Mouse (Mus musculus) liver, postnatal 0 days (tissue): Measurements from ENCODE around the gene Col5a3. TPM values are rescaled to one million over a fixed set of nuclear protein-coding genes. Genes with fewer than 3 reads are reported as not detected.

ENCODE experiments used
- ATAC-seq: fragments of 200-750 bp; cut with Nextera tagmentation; 2 replicates; pipeline ENCODE4 v1.8.0; 2017; ENCODE audit warnings: mild to moderate bottlenecking, moderate library complexity
- DNase-seq: peaks from one replicate; pipeline ENCODE4 v3.0.0-alpha.2; 2016
- H3K27ac ChIP-seq: fragments of 300-500 bp; sonication (generic); 2 replicates; pipeline ENCODE4 v1.5.1; 2014; ENCODE audit warnings: antibody characterized with exemption, moderate library complexity, mild to moderate bottlenecking, low read depth
- H3K27me3 ChIP-seq: fragments of 300-500 bp; sonication (generic); 2 replicates; pipeline ENCODE4 v1.6.1; 2014; ENCODE audit warnings: low read length, control low read depth, mixed read lengths; ENCODE audit not compliant: insufficient read depth
- H3K36me3 ChIP-seq: fragments of 300-500 bp; sonication (generic); replicated peaks from 2 replicates; pipeline ENCODE4 v1.6.1; 2014; ENCODE audit warnings: mild to moderate bottlenecking, control low read depth, low read length, moderate library complexity, mixed read lengths; ENCODE audit not compliant: insufficient read depth
- H3K4me1 ChIP-seq: fragments of 300-500 bp; sonication (generic); 2 replicates; pipeline ENCODE4 v1.6.1; 2014; ENCODE audit warnings: antibody characterized with exemption, mild to moderate bottlenecking, control low read depth; ENCODE audit not compliant: insufficient read depth
- H3K4me2 ChIP-seq: fragments of 300-500 bp; sonication (generic); 2 replicates; pipeline ENCODE4 v1.6.1; 2014; ENCODE audit warnings: low read depth, mild to moderate bottlenecking, low read length, moderate library complexity, mixed read lengths
- H3K4me3 ChIP-seq: fragments of 300-500 bp; sonication (generic); 2 replicates; pipeline ENCODE4 v1.5.1; 2014; ENCODE audit warnings: low read depth, low read length
- H3K9ac ChIP-seq: fragments of 300-500 bp; sonication (generic); replicated peaks from 2 replicates; pipeline ENCODE4 v1.6.1; 2014; ENCODE audit warnings: mild to moderate bottlenecking, moderate library complexity
- H3K9me3 ChIP-seq: fragments of 300-500 bp; sonication (generic); 2 replicates; pipeline ENCODE4 v1.6.1; 2016; ENCODE audit warnings: mild to moderate bottlenecking, control low read depth, low read length, mixed read lengths
- CTCF ChIP-seq: sonication (generic); IDR thresholded peaks from 2 replicates; pipeline ENCODE4 v1.5.1; 2016; ENCODE audit warnings: antibody characterized with exemption, low read depth
- EP300 ChIP-seq: IDR thresholded peaks from 2 replicates; pipeline ENCODE4 v1.6.1; 2016; ENCODE audit warnings: antibody characterized with exemption, low read depth, mild to moderate bottlenecking
- WGBS: fragments of 180-500 bp; shearing (Covaris S2); extraction: QIAGEN DNeasy Blood & Tissue Kit; methylation state at CpG from one replicate; pipeline ENCODE4 v1.1.7; 2014; ENCODE audit not compliant: insufficient replicate concordance; 5-methylcytosine and 5-hydroxymethylcytosine counted together
- polyA plus RNA-seq: library from polyadenylated mRNA; unstranded; fragments of >200 nt; fragmentation: Nextera tagmentation; extraction: Ambion mirVana; gene quantifications from 2 replicates; pipeline ENCODE4 v1.2.1, GENCODE M21; 2015

The Col5a3 gene
- polyA plus RNA-seq, 1 experiment from 2014 or later, result 1.0 TPM

DNA sequence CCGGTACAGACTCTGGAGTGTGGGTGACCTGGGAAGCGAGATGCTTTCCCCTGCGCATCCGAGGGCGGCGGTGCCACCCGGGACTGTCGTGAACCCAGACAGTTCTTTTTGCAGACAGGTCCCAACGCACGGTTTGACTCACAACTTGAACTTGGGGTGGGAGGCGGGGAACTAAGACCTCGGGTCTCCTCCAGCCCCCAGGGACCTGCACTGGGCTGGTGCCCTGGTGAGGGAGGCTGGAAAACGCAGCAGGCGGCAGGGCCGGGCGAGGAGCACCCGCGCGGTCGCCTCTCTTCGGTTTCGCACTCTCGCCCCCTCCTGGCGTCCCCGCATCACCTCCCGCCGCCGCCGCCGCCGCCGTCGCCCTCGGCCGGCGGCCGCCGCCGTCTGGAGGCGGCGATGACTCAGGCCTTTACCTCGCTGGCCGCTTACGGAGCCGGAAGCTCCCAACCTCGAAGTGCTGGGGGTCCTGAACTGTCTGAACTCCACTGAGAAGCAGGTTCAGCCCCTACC lies 87.2 kb downstream of the Col5a3 start:
- H3K4me2 ChIP-seq, result peak overlapping the region; percentile 68
- peak overlapping the region; percentile 18; the same call in 1 of the 2 replicates for H3K9ac ChIP-seq
- 2% methylated on average over 26 of the region's 46 CpGs for WGBS
- no peak overlapping the region for H3K27ac ChIP-seq
- H3K4me1 ChIP-seq, result peaks cover 16% of the 10 kb centered on the region
- H3K4me3 ChIP-seq, result peak overlapping the region; percentile 37
- TF ChIP-seq CTCF (peak; percentile 34), EP300 (no peak)
- no peaks in the 10 kb centered on the region for H3K36me3 ChIP-seq
- ATAC-seq (peak; percentile 56; the same call in 1 of the 2 replicates), DNase-seq (peak; percentile 64)
- peaks cover 50% of the 10 kb centered on the region for H3K27me3 ChIP-seq
- no peaks in the 10 kb centered on the region for H3K9me3 ChIP-seq

GRCm38 (mm10) chr9:20726859-20727600 lies 87.8 kb downstream of the Col5a3 start:
- DNase-seq, result no peak
- Histone ChIP-seq H3K27ac (no peak overlapping the region), H3K27me3 (peaks cover 50% of the 10 kb centered on the region), H3K9ac (peak overlapping the region; percentile 18; the same call in 1 of the 2 replicates), H3K9me3 (no peaks in the 10 kb centered on the region), H3K4me1 (peaks cover 16% of the 10 kb centered on the region), H3K4me3 (peak overlapping the region; percentile 37), H3K4me2 (peak overlapping the region; percentile 68), H3K36me3 (no peaks in the 10 kb centered on the region)
- TF ChIP-seq CTCF (no peak), EP300 (no peak)
- ATAC-seq, result peak; percentile 8; the same call in 1 of the 2 replicates
- 2% methylated on average over 28 of the region's 54 CpGs for WGBS

DNA sequence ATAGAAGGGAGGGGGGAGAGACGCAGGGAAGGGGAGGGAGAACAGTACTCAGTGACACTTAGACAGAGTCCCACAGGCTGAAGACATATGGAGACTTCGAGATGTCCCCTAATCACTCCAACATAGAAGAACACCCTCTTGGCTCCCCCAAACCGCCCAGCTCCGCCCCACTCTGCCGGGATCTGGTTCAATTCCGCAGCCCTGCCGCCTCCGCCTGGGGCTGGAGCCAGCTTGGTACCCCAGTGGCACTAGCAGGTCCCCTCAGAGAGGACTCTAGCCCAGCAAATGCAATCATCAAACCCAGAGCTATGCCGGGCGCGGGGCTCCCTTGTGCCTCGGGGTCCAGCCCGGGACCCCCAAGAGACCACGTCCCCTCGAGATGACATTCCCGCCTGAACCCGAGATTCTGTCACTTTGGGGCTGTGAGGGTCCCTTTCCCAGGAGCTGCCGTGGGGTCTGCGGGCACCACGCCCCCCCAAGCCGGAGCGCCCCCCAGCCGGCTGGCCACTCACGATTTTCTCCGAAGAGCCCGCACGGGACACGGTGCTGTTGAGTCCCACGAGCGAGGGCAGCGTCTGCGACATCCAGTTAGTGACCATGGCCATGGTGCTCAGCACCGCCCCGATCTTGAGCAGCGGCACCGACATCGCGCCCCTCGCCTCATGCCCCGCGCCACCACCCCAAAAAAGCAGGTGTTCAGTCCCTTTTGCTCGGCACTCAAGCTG lies 88.6 kb downstream of the Col5a3 start:
- Histone ChIP-seq H3K36me3 (no peaks in the 10 kb centered on the region), H3K9me3 (no peaks in the 10 kb centered on the region), H3K9ac (no peak overlapping the region; the same call in 1 of the 2 replicates), H3K27me3 (peaks cover 50% of the 10 kb centered on the region), H3K27ac (no peak overlapping the region), H3K4me2 (peak overlapping the region; percentile 68), H3K4me1 (peaks cover 16% of the 10 kb centered on the region), H3K4me3 (peak overlapping the region; percentile 37)
- ATAC-seq (no peak), DNase-seq (no peak)
- WGBS, result 4% methylated on average over 40 of the region's 42 CpGs
- TF ChIP-seq CTCF, result no peak
- TF ChIP-seq EP300, result no peak

- Histone ChIP-seq H3K4me1 (peaks cover 5% of the 10 kb centered on the region), H3K9ac (no peak overlapping the region), H3K4me2 (no peak overlapping the region), H3K4me3 (no peak overlapping the region), H3K9me3 (no peaks in the 10 kb centered on the region), H3K27me3 (peaks cover 25% of the 10 kb centered on the region), H3K27ac (no peak overlapping the region), H3K36me3 (no peaks in the 10 kb centered on the region)
- no peak for DNase-seq
- TF ChIP-seq CTCF (no peak), EP300 (no peak)
- no peak for ATAC-seq
- WGBS, result 32% methylated on average over 2 of the region's 2 CpGs
These were observed 93.3 kb downstream of the Col5a3 start for GRCm38 (mm10) chr9:20721582-20721981.

Other genes with a start within 250 kb of the Col5a3 start
- gene Zfp846, start 233.8 kb downstream of the Col5a3 start, polyA plus RNA-seq, result 2.1 and 2.4 TPM in 2 replicates
- gene Ubl5, start 172.2 kb downstream of the Col5a3 start, polyA plus RNA-seq, result 245 and 257 TPM in 2 replicates
- gene Fbxl12, start 170.3 kb downstream of the Col5a3 start, polyA plus RNA-seq, result 7.1 and 7.3 TPM in 2 replicates
- 15.0 and 15.5 TPM in 2 replicates for gene Pin1, start 163.0 kb downstream of the Col5a3 start, polyA plus RNA-seq
- gene Olfm2, start 68.7 kb downstream of the Col5a3 start, polyA plus RNA-seq, result 0.20 and 0.34 TPM in 2 replicates
- gene Rdh8, start 3.4 kb upstream of the Col5a3 start, polyA plus RNA-seq, result not detected in 2 replicates
- 3.5 and 5.4 TPM in 2 replicates for gene A230050P20Rik, start 53.6 kb upstream of the Col5a3 start, polyA plus RNA-seq
- gene Angptl6, start 64.7 kb upstream of the Col5a3 start, polyA plus RNA-seq, result 16.6 TPM in 2 replicates
- gene Ppan, start 73.1 kb upstream of the Col5a3 start, polyA plus RNA-seq, result 32.4 and 32.5 TPM in 2 replicates
- gene Eif3g, start 83.6 kb upstream of the Col5a3 start, polyA plus RNA-seq, result 128 and 129 TPM in 2 replicates
- gene Dnmt1, start 144.8 kb upstream of the Col5a3 start, polyA plus RNA-seq, result 20.3 and 24.5 TPM in 2 replicates
- gene S1pr2, start 161.7 kb upstream of the Col5a3 start, polyA plus RNA-seq, result 2.4 and 3.1 TPM in 2 replicates
- 54.6 and 55.0 TPM in 2 replicates for gene Mrpl4, start 187.7 kb upstream of the Col5a3 start, polyA plus RNA-seq
- 12.7 and 13.6 TPM in 2 replicates for gene Icam1, start 200.9 kb upstream of the Col5a3 start, polyA plus RNA-seq
- gene Icam4, start 214.3 kb upstream of the Col5a3 start, polyA plus RNA-seq, result 57.7 and 58.5 TPM in 2 replicates
- gene Icam5, start 217.0 kb upstream of the Col5a3 start, polyA plus RNA-seq, result 0.05 and 0.08 TPM in 2 replicates